Mouse (Mus musculus): ENCODE data around the gene St3gal4. TPM values are rescaled to one million over a fixed set of nuclear protein-coding genes. Genes with fewer than 3 reads are reported as not detected.

St3gal4 gene
- polyA plus RNA-seq, 1 experiment from 2014 or later, result 20.0 TPM

DNA sequence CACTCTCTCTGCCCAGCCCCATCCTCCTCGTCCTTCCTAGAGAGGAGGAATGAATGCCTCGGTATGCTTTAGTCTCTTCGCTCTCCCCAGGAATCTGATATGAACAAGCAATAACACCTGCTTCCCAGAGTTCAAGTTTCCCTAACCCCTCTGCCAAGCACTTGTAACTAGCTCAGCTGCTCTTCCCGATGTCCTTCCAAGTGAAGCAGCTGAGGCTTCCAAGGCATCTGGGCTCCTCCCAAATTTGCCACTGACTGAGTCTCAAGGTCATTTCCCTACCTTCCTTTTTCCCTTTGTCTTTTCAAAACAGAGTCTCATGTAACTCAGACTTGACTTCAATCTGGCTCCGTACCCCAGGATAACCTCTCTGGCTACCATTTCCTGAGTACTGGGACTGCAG lies 77.6 kb downstream of the St3gal4 start:
- Histone ChIP-seq H3K4me1 (ENCODE audit: insufficient read depth, low read length) (peaks cover 18% of the 10 kb centered on the region), H3K27me3 (ENCODE audit: insufficient read depth, low read length) (no peaks in the 10 kb centered on the region), H3K9me3 (ENCODE audit: low read length) (no peaks in the 10 kb centered on the region), H3K36me3 (ENCODE audit: insufficient read depth, low read length) (no peaks in the 10 kb centered on the region), H3K9ac (replicated peaks; ENCODE audit: low read length) (no peak overlapping the region), H3K27ac (ENCODE audit: low read length) (no peak overlapping the region), H3K4me3 (ENCODE audit: low read length) (no peak overlapping the region), H3K4me2 (replicated peaks; ENCODE audit: low read depth, low read length) (no peak overlapping the region)
- no peak for ATAC-seq (ENCODE audit: low FRiP score, low TSS enrichment)
- WGBS, result 33% methylated on average over 5 of the region's 5 CpGs

DNA sequence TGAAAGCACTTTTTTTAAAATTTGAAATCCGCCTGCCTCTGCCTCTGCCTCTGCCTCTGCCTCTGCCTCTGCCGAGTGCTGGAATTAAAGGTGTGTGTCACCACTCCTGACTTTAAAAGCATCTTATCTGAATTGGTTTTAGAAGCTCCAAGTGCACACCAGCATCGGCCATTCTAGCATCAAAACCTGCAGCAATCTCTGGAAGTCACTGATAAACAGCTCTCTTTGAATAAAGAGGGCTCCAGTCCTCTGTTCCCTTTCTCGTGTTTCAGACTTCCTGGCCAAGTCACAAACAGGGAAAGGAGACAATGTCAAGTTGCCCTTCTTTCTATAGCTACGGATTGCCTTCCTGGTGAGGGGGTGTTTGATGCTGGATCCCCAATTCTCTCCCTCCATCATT lies 79.2 kb downstream of the St3gal4 start:
- H3K36me3 ChIP-seq (ENCODE audit: insufficient read depth, low read length), result no peaks in the 10 kb centered on the region
- peak overlapping the region; percentile 41 for H3K27ac ChIP-seq (ENCODE audit: low read length)
- no peaks in the 10 kb centered on the region for H3K9me3 ChIP-seq (ENCODE audit: low read length)
- H3K4me3 ChIP-seq (ENCODE audit: low read length), result no peak overlapping the region
- WGBS, result 64% methylated on average over 5 of the region's 5 CpGs
- no peaks in the 10 kb centered on the region for H3K27me3 ChIP-seq (ENCODE audit: insufficient read depth, low read length)
- H3K4me1 ChIP-seq (ENCODE audit: insufficient read depth, low read length), result peaks cover 11% of the 10 kb centered on the region
- no peak overlapping the region for H3K9ac ChIP-seq (replicated peaks; ENCODE audit: low read length)
- H3K4me2 ChIP-seq (replicated peaks; ENCODE audit: low read depth, low read length), result no peak overlapping the region
- ATAC-seq (ENCODE audit: low FRiP score, low TSS enrichment), result no peak

DNA sequence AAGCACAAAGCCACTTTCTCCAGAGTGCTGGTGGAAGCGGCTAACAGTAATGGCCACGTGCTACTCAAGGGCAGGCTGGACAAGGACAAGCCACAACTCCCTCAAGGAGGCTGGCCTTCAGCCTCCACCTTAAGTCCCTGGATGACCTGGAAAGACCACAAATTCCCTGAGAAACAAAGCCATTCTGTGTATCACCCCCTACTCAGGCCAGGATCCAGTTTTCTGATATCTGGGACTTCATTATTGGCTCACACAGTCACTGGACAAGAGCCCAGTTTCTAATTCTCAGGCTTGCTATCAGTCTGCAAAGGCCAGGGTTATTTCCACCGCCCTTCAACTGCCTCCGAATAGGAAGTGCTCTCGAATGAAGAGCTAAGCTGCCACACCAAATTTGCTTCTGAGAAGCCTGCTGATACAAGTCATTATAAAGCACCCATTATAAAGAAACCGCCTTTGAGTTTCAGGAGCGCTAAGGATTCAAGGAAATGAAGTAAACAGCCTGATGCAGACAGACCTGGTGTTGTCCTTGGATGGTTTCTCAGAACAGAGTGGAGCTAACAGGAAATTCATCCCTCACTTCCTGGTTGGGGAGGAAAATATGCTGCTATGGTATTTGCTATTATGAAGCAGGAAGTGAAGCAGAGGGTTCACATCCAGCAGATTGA lies 80.0 kb downstream of the St3gal4 start:
- Histone ChIP-seq H3K9ac (replicated peaks; ENCODE audit: low read length) (no peak overlapping the region), H3K27me3 (ENCODE audit: insufficient read depth, low read length) (no peaks in the 10 kb centered on the region), H3K9me3 (ENCODE audit: low read length) (no peaks in the 10 kb centered on the region), H3K4me1 (ENCODE audit: insufficient read depth, low read length) (peaks cover 3% of the 10 kb centered on the region), H3K4me3 (ENCODE audit: low read length) (no peak overlapping the region), H3K36me3 (ENCODE audit: insufficient read depth, low read length) (no peaks in the 10 kb centered on the region), H3K4me2 (replicated peaks; ENCODE audit: low read depth, low read length) (no peak overlapping the region), H3K27ac (ENCODE audit: low read length) (peak overlapping the region; percentile 77)
- WGBS, result 58% methylated on average over 7 of the region's 7 CpGs
- ATAC-seq (ENCODE audit: low FRiP score, low TSS enrichment), result peak; percentile 50; the same call in 1 of the 2 replicates

DNA sequence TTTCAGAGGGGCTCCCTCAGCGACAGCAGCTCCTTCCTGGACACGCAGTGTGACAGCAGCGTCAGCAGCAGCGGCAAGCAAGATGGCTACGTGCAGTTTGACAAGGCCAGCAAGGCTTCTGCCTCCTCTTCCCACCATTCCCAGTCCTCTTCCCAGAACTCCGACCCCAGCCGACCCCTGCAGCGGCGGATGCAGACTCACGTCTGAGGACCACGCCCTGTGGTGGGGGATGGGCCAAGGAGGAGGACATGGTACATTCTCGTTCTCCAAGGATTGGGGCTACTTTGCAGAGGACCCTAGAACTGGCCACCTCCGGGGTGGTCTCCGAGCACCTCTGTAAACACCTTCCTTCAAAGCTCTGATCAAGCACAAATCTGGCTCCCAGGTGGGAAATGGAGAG lies 84.0 kb downstream of the St3gal4 start:
- Histone ChIP-seq H3K9ac (replicated peaks; ENCODE audit: low read length) (no peak overlapping the region), H3K27me3 (ENCODE audit: insufficient read depth, low read length) (no peaks in the 10 kb centered on the region), H3K4me2 (replicated peaks; ENCODE audit: low read depth, low read length) (no peak overlapping the region), H3K9me3 (ENCODE audit: low read length) (no peaks in the 10 kb centered on the region), H3K4me1 (ENCODE audit: insufficient read depth, low read length) (peaks cover 3% of the 10 kb centered on the region; the same call in 1 of the 2 replicates), H3K27ac (ENCODE audit: low read length) (no peak overlapping the region), H3K36me3 (ENCODE audit: insufficient read depth, low read length) (no peaks in the 10 kb centered on the region), H3K4me3 (ENCODE audit: low read length) (no peak overlapping the region)
- ATAC-seq (ENCODE audit: low FRiP score, low TSS enrichment), result 0 out of 2 replicates have a peak, but pooled peaks have one; percentile 11
- WGBS, result 57% methylated on average over 14 of the region's 14 CpGs

DNA sequence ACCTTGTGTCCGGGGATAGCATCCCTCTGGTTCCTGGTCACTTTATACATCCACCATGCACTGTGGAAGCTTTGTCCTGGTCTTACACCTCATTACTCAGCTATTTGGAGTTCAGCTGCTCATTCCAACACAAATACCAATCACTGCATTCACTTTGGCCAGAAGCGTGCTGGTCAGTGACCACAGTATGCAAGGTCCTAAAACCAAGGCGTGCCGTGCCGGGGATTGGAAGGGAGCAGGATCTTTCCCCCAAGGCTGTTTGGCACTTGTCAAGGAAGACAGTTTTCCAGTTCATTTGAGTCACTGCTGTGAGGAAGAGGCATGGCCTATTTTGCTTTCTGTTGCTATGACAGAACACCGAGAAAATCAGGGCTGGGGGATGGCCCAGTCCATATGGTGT lies 86.6 kb downstream of the St3gal4 start:
- Histone ChIP-seq H3K4me1 (ENCODE audit: insufficient read depth, low read length) (no peaks in the 10 kb centered on the region), H3K4me2 (replicated peaks; ENCODE audit: low read depth, low read length) (no peak overlapping the region), H3K27me3 (ENCODE audit: insufficient read depth, low read length) (no peaks in the 10 kb centered on the region), H3K9ac (replicated peaks; ENCODE audit: low read length) (no peak overlapping the region), H3K9me3 (ENCODE audit: low read length) (no peaks in the 10 kb centered on the region), H3K4me3 (ENCODE audit: low read length) (no peak overlapping the region), H3K36me3 (ENCODE audit: insufficient read depth, low read length) (no peaks in the 10 kb centered on the region), H3K27ac (ENCODE audit: low read length) (no peak overlapping the region)
- WGBS, result 62% methylated on average over 6 of the region's 6 CpGs
- no peak for ATAC-seq (ENCODE audit: low FRiP score, low TSS enrichment)

DNA sequence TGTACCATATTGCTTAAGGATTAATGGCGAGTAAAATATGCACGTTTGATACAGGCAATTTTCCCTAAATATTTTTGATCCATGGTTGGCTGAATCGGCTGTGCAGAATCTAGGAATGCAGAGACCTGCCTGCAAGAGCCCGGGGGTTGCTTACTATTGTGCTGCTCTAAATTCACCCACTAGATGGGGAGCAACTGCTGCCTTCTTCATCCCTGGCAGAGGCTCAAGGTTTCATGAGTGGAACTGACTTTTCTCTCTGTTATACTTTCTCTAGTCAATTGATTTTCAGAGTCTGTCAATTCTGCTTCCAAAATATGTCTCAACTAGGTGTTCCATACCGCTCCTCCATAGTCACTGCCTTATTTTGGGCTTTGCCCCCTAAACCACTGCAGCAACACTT lies 88.2 kb downstream of the St3gal4 start:
- H3K4me3 ChIP-seq (ENCODE audit: low read length), result no peak overlapping the region
- no peak overlapping the region for H3K27ac ChIP-seq (ENCODE audit: low read length)
- H3K4me2 ChIP-seq (replicated peaks; ENCODE audit: low read depth, low read length), result no peak overlapping the region
- ATAC-seq (ENCODE audit: low FRiP score, low TSS enrichment), result no peak
- H3K9ac ChIP-seq (replicated peaks; ENCODE audit: low read length), result no peak overlapping the region
- WGBS, result 63% methylated on average over 5 of the region's 5 CpGs
- peaks cover 10% of the 10 kb centered on the region; the same call in 1 of the 2 replicates for H3K4me1 ChIP-seq (ENCODE audit: insufficient read depth, low read length)
- no peaks in the 10 kb centered on the region for H3K36me3 ChIP-seq (ENCODE audit: insufficient read depth, low read length)
- H3K27me3 ChIP-seq (ENCODE audit: insufficient read depth, low read length), result no peaks in the 10 kb centered on the region
- H3K9me3 ChIP-seq (ENCODE audit: low read length), result no peaks in the 10 kb centered on the region

DNA sequence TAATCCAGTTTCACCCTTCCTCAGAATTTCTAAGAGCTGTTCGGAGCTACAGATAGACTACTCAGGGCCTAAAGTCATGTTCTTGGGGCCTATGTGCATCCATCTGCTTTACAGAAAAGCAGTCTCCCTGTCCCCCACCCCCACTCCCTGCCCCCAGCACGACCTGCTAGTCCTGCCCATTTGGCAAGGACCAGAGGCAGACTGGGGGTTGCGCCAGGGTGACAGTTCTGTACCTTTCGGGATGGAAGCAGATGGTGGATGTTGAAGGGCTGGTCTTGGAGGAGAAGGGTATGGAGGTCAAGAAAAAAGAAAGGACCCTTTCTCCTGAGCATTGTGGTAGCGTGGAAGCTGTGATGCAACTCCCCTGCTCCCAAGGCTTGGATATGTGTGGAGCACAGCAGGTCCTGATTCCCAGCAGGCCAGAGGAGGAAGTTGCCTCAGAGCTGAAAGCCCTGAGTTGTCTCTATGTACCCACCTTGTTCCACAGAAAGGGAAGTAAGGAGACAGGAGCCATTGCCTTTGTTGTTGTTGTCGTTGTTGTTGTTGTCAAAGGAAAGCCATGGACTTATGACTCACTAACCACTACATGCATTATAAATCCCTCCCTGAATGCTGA lies 91.6 kb downstream of the St3gal4 start:
- no peak overlapping the region for H3K9ac ChIP-seq (replicated peaks; ENCODE audit: low read length)
- no peak overlapping the region for H3K4me3 ChIP-seq (ENCODE audit: low read length)
- H3K27me3 ChIP-seq (ENCODE audit: insufficient read depth, low read length), result no peaks in the 10 kb centered on the region; the same call in 1 of the 2 replicates
- H3K4me2 ChIP-seq (replicated peaks; ENCODE audit: low read depth, low read length), result no peak overlapping the region
- ATAC-seq (ENCODE audit: low FRiP score, low TSS enrichment), result no peak
- 79% methylated on average over 6 of the region's 6 CpGs for WGBS
- H3K9me3 ChIP-seq (ENCODE audit: low read length), result no peaks in the 10 kb centered on the region
- H3K4me1 ChIP-seq (ENCODE audit: insufficient read depth, low read length), result peaks cover 21% of the 10 kb centered on the region
- H3K36me3 ChIP-seq (ENCODE audit: insufficient read depth, low read length), result no peaks in the 10 kb centered on the region
- H3K27ac ChIP-seq (ENCODE audit: low read length), result no peak overlapping the region

DNA sequence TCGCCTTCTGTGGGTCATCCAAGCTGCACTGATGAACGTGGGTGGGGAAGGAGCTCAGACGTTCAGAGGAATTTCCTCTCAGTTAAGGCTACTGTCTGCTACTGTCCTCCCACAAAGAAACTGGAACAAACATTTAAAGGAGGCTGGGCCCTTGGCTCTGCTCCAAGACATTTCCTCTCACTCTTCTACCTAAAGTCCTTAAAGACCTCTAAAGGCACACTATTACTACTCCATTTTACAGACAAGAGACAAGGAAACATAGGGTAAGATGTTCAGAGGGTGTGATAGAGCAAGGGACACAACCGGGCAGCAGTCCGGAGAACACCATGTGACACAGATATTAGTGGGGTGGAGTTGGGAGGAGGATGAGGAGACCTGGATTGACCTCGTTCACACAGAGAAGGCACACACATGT lies 92.2 kb downstream of the St3gal4 start:
- WGBS, result 40% methylated on average over 6 of the region's 6 CpGs
- H3K4me1 ChIP-seq (ENCODE audit: insufficient read depth, low read length), result peaks cover 21% of the 10 kb centered on the region
- no peak overlapping the region for H3K27ac ChIP-seq (ENCODE audit: low read length)
- H3K9me3 ChIP-seq (ENCODE audit: low read length), result no peaks in the 10 kb centered on the region
- H3K27me3 ChIP-seq (ENCODE audit: insufficient read depth, low read length), result no peaks in the 10 kb centered on the region; the same call in 1 of the 2 replicates
- H3K9ac ChIP-seq (replicated peaks; ENCODE audit: low read length), result no peak overlapping the region
- H3K36me3 ChIP-seq (ENCODE audit: insufficient read depth, low read length), result no peaks in the 10 kb centered on the region
- H3K4me2 ChIP-seq (replicated peaks; ENCODE audit: low read depth, low read length), result no peak overlapping the region
- no peak for ATAC-seq (ENCODE audit: low FRiP score, low TSS enrichment)
- no peak overlapping the region for H3K4me3 ChIP-seq (ENCODE audit: low read length)

DNA sequence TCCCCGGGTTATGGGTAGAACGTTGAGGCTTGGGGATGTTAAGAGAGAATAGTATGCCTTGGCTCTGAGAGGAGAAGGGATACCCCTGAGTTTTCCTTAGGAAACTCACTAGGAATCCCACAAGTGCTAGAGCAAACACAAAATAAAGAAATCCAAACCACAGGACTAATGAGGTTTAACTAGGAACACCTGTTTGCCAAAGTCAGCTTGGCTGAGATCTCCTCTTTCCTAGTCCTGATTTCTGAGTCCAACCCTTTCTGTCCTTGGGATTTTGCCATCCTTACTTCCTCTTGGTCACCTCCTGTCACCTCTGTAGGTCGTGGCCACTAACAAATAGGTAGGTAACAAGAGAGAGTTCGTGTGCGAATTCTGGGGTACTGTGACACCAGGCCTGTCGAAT lies 92.8 kb downstream of the St3gal4 start:
- Histone ChIP-seq H3K27me3 (ENCODE audit: insufficient read depth, low read length) (no peaks in the 10 kb centered on the region; the same call in 1 of the 2 replicates), H3K4me1 (ENCODE audit: insufficient read depth, low read length) (peaks cover 21% of the 10 kb centered on the region), H3K36me3 (ENCODE audit: insufficient read depth, low read length) (no peaks in the 10 kb centered on the region), H3K9ac (replicated peaks; ENCODE audit: low read length) (no peak overlapping the region), H3K27ac (ENCODE audit: low read length) (no peak overlapping the region), H3K4me2 (replicated peaks; ENCODE audit: low read depth, low read length) (no peak overlapping the region), H3K4me3 (ENCODE audit: low read length) (no peak overlapping the region), H3K9me3 (ENCODE audit: low read length) (no peaks in the 10 kb centered on the region)
- no peak for ATAC-seq (ENCODE audit: low FRiP score, low TSS enrichment)
- 82% methylated on average over 6 of the region's 6 CpGs for WGBS

Data from kidney, embryonic 16.5 days (tissue).